Mouse (Mus musculus): ENCODE results near the gene Nrp2.

- no peak for TF ChIP-seq POLR2A (IDR thresholded peaks at IDR 0.05; ENCODE audit: low read depth, low read length)
- no peak for TF ChIP-seq CTCF (conservative IDR thresholded peaks at IDR 0.05; ENCODE audit: insufficient read depth, insufficient read length, low read depth, low read length)
Observed at GRCm38 (mm10) chr1:62813938-62814337, 110.9 kb downstream of the Nrp2 start.

Measured in kidney, adult 2 months (tissue).